Mouse (Mus musculus) frontal cortex, adult (tissue): ENCODE measurements around the gene Tomm20.
"Not testable (repeated sequence)": the region's sequence is repeated elsewhere in the genome, so short reads cannot be mapped to it uniquely, and the experiment has no call there.

Experiments
- ATAC-seq: cut with Nextera tagmentation; 2 replicates; pipeline ENCODE4 v1.9.2; 2017; ENCODE audit warnings: mild to moderate bottlenecking, moderate library complexity, mixed read lengths; ENCODE audit not compliant: low TSS enrichment

The Tomm20 gene

DNA sequence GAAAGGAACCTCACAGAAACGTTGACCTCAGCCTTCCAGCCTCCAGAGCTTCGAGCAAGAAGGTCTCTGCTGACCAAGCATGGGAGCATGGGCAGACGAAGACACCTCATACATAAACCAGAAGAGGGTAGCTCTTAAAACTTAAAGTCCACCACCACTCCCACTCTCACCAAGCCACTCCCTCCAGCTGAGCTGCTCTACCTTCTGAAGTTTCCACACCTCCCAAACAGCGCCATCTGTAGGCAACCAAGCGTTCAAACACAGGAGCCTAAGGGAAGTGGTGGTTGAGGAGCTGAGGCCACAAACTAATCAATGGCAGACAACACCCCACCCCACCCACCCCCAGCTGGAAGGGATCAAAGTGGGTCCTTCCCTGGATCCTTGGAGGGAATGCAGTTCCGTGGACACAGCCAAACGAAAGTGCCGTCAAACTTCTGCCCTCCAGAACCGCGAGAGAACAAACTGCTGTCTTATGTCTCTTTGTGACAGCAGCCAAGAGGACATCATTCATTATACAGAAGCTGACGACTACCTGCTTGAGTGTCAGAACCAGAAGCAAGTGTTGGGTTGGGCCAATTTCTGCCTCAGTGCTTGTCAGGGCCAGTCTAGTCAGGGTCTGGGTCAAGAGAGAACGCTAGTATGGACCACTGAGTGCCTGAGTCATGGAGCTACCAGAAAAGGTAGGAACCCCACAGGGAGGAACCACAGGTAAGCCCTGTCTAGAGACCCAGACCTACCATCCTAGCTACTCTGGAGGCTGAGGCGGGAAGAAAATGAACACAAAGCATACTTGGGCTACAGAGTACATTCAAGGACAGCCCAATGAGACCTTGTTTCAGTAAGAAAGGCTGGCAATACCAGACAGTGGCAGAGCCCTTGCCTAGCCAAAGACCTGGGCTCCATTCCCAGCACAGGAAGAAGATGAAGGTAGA lies 59.8 kb downstream of the Tomm20 start:
- ATAC-seq: 0 out of 2 replicates have a peak, but pooled peaks have one; percentile 29

DNA sequence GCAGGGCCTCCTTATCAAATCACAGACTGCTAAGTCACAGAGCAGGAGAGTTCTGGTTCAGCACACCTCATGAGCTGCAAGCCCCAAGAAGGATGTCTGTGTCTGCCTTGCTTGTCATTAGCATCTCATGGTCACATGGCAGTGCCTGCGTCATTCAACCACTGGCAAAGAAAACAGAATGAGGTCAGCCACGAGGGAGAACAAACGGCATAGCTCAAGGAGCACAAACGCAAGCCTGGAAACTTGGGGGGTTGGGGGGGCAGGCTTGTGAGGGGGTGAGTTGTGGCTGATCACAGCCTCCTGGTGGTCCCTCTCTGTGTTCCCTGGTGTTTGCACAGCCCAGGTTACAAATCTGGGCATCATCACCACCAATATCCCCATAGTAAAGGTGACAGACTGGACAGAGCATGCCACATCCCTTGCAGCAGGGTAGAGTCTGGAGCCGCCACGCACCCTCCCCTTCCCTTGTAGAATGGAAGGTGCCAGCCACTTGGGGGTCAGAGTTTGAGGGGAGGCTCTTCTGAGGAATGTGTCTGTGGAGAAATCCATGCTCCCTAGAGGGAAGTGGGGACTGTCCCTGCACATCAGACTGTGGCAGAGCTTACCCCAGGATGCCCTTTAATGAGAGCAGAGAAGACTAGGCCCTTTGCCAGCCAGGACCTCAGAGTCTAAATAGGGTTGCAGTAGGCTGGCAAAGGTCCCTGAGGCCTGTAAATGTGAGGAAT lies 61.3 kb downstream of the Tomm20 start:
- ATAC-seq: peak; percentile 88

- 0 out of 2 replicates have a peak, but pooled peaks have one; percentile 3 for ATAC-seq
Measured at GRCm38 (mm10) chr8:126883752-126884151, 61.9 kb downstream of the Tomm20 start.

DNA sequence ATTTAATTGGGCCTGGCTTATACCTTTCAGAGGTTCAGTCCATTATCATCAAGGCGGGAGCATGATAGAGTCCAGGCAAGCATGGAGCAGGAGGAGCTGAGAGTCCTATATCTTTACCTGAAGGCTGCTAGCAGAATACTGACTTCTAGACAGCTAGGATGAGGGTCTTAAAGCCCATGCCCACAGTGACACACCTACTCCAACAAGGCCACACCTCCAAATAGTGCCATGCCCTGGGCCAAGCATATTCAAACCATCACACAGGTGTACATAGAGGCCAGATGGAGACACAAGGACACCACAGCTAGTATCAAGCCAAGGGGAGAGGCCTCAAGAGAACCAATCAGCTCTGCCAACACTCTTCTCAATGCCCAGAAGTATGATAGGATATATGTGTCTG lies 63.1 kb downstream of the Tomm20 start:
- not testable (repeated sequence) for ATAC-seq

DNA sequence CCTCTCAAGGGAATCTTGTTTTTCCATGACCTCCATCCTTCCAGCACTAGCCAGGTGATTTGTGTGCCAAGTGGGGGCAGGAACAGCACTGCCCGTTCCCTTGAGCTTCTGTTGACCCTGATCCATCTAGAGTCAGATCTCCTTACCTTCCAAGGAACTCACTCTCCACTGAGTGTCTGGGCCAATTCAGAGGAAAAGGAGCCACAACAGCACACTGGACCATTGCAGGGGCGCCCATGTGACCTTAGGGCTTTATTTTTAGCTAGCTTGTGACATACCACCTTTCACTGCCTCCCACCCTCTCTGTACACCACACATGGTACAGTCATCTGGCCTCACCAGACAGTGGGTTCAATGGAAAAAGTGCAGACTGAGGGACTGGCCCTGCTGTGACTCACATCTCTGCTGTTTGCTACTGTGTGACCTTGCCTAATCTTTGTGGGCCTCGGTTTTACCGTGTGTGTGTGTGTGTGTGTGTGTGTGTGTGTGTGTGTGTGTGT lies 64.0 kb downstream of the Tomm20 start:
- no peak for ATAC-seq
